Mouse (Mus musculus): Measurements from ENCODE around the gene Idua. TPM values are rescaled to one million over a fixed set of nuclear protein-coding genes. Genes with fewer than 3 reads are reported as not detected.
A peak's percentile ranks its signal among the peaks of the same experiment; 100 is the strongest.

Gene Idua
- total and polyA plus RNA-seq, 3 experiments, result 1.5 to 9.5 TPM; not detected in 1

DNA sequence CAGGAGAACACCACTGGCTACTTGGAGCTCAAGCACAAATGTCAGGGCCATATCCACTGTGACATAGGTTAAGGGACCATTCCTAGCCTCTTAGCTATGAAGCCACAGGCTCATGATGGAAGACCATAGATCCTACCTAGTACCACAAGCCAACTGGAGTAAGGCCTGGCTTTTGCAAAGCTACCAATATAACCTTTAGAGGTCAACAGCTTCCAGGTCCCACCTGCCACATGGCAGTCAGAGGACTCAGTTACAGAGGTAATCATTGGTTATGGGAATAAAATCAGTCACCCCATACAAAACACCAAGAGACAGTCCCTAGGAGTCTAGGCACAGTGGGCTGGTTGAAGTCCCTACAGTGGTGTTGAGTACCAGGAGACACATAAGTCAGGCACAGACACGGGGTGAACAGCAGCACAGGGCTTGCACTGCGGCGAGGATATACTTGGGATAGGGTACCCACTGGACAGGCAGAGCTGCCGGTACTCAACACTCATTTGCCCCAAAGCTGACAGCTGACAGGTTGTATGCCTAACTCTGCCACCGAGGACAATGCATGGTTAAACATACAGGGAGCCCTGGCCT, 8.9 kb upstream of the Idua start:
- Histone ChIP-seq H3K27ac (ENCODE audit: control insufficient read depth, low read depth, low read length) (no peak overlapping the region), H3K36me3 (ENCODE audit: control insufficient read depth in 1 of 2, insufficient read depth in 2 of 2, low read length in 2 of 2) (peaks cover 0 to 4% of the 10 kb centered on the region in 2 experiments; a peak in 1 of 4 replicates), H3K4me1 (ENCODE audit: control insufficient read depth in 1 of 2, insufficient read depth in 2 of 2, low read length in 2 of 2) (no peaks in the 10 kb centered on the region), H3K9me3 (replicated peaks; ENCODE audit: insufficient read depth, low read length) (no peaks in the 10 kb centered on the region), H3K27me3 (ENCODE audit: control insufficient read depth in 1 of 2, insufficient read depth in 2 of 2, low read length in 2 of 2) (no peaks in the 10 kb centered on the region), H3K79me2 (ENCODE audit: control insufficient read depth, insufficient read depth, low read length, poor library complexity) (no peaks in the 10 kb centered on the region), H3K4me3 (ENCODE audit: control insufficient read depth in 1 of 2, insufficient read depth in 1 of 2, low read depth in 2 of 2, low read length in 2 of 2) (no peak overlapping the region), H3K9ac (ENCODE audit: control insufficient read depth, low read depth, low read length, poor library complexity, severe bottlenecking) (no peak overlapping the region)
- TF ChIP-seq MAZ (IDR thresholded peaks at IDR 0.05; ENCODE audit: low read depth, low read length) (no peak), MEF2A (IDR thresholded peaks at IDR 0.05; ENCODE audit: extremely low read depth, insufficient replicate concordance, low read depth, low read length, poor library complexity, severe bottlenecking) (no peak), MYC (IDR thresholded peaks at IDR 0.05; ENCODE audit: low read depth, low read length) (no peak), ZNF384 (IDR thresholded peaks at IDR 0.05; ENCODE audit: low read depth, low read length) (no peak), POLR2AphosphoS5 (IDR thresholded peaks at IDR 0.05; ENCODE audit: borderline replicate concordance, low read depth, low read length) (no peak), JUND (IDR thresholded peaks at IDR 0.05; ENCODE audit: low read depth, low read length) (no peak), E2F4 (IDR thresholded peaks at IDR 0.05; ENCODE audit: borderline replicate concordance, low read depth, low read length) (no peak), UBTF (IDR thresholded peaks at IDR 0.05; ENCODE audit: borderline replicate concordance, insufficient read depth, low read depth, low read length) (no peak), TCF12 (IDR thresholded peaks at IDR 0.05; ENCODE audit: low read depth, low read length) (no peak), MXI1 (IDR thresholded peaks at IDR 0.05; ENCODE audit: low read depth, low read length) (no peak), POLR2A (IDR thresholded peaks at IDR 0.05; ENCODE audit: control insufficient read depth in 1 of 2, insufficient read depth in 1 of 2, low read depth in 1 of 2, low read length in 2 of 2, poor library complexity in 1 of 2) (no peak), ZKSCAN1 (IDR thresholded peaks at IDR 0.05; ENCODE audit: low read depth, low read length) (no peak), ETS1 (IDR thresholded peaks at IDR 0.05; ENCODE audit: low read depth, low read length) (no peak), ELF1 (IDR thresholded peaks at IDR 0.05; ENCODE audit: low read depth, low read length) (no peak), GATA1 (IDR thresholded peaks at IDR 0.05; ENCODE audit: low read depth, low read length) (no peak)
- no peak for DNase-seq (ENCODE audit: low read depth, low spot score)

DNA sequence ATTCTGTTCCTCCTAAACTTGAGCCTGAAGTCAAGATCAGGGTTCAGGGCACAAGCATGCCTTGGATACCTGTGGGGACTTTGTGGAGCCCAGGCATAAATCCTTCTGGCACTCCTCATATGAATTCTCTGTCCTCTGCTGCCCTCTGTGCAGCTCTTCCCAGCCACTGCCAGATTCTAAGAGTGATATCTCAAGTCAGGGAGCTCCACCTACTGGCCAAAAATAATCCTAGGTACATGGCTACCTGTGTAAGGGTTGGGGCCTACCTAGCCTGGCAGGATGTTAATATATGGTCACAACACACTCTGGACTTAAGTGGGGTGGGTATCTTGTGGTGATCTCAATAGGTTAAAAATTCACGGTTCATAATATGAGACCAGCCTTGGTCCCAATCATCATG, 8.3 kb upstream of the Idua start:
- Histone ChIP-seq H3K27ac (ENCODE audit: control insufficient read depth, low read depth, low read length) (no peak overlapping the region), H3K4me1 (ENCODE audit: control insufficient read depth in 1 of 2, insufficient read depth in 2 of 2, low read length in 2 of 2) (no peaks in the 10 kb centered on the region), H3K36me3 (ENCODE audit: control insufficient read depth in 1 of 2, insufficient read depth in 2 of 2, low read length in 2 of 2) (peaks cover 0 to 4% of the 10 kb centered on the region in 2 experiments; a peak in 1 of 4 replicates), H3K27me3 (ENCODE audit: control insufficient read depth in 1 of 2, insufficient read depth in 2 of 2, low read length in 2 of 2) (no peaks in the 10 kb centered on the region), H3K9me3 (replicated peaks; ENCODE audit: insufficient read depth, low read length) (no peaks in the 10 kb centered on the region), H3K4me3 (ENCODE audit: control insufficient read depth in 1 of 2, insufficient read depth in 1 of 2, low read depth in 2 of 2, low read length in 2 of 2) (no peak overlapping the region), H3K9ac (ENCODE audit: control insufficient read depth, low read depth, low read length, poor library complexity, severe bottlenecking) (no peak overlapping the region), H3K79me2 (ENCODE audit: control insufficient read depth, insufficient read depth, low read length, poor library complexity) (no peaks in the 10 kb centered on the region)
- peak; percentile 70 for DNase-seq (ENCODE audit: low read depth, low spot score)
- TF ChIP-seq ZC3H11A (IDR thresholded peaks at IDR 0.05; ENCODE audit: low read depth, low read length) (peak; percentile 68), MAZ (IDR thresholded peaks at IDR 0.05; ENCODE audit: low read depth, low read length) (peak; percentile 41; the same call in 1 of the 2 replicates), TBP (IDR thresholded peaks at IDR 0.05; ENCODE audit: low read depth, low read length) (no peak), ETS1 (IDR thresholded peaks at IDR 0.05; ENCODE audit: low read depth, low read length) (no peak), RAD21 (IDR thresholded peaks at IDR 0.05; ENCODE audit: low read depth, low read length) (peak; percentile 80), SMC3 (IDR thresholded peaks at IDR 0.05; ENCODE audit: low read depth, low read length) (peak; percentile 81), GATA1 (IDR thresholded peaks at IDR 0.05; ENCODE audit: low read depth, low read length) (0 out of 2 replicates have a peak, but pooled peaks have one; percentile 39), CTCF (IDR thresholded peaks at IDR 0.05 in 2 of 3, conservative IDR thresholded peaks at IDR 0.05 in 1 of 3; ENCODE audit: control insufficient read depth in 1 of 3, insufficient read depth in 1 of 3, low read depth in 2 of 3, low read length in 3 of 3, poor library complexity in 1 of 3, severe bottlenecking in 1 of 3) (peak; percentile 51 to 91 (median 59))

Measured in MEL (cell line).